Mouse (Mus musculus) urinary bladder, postnatal 10 days (tissue): ENCODE results near the gene Cnn2.
A peak's percentile ranks its signal among the peaks of the same experiment; 100 is the strongest.

ENCODE experiments used
- DNase-seq: peaks from one replicate; pipeline ENCODE4 v3.0.0; 2022; ENCODE audit warnings: low spot score

Cnn2 gene

DNA sequence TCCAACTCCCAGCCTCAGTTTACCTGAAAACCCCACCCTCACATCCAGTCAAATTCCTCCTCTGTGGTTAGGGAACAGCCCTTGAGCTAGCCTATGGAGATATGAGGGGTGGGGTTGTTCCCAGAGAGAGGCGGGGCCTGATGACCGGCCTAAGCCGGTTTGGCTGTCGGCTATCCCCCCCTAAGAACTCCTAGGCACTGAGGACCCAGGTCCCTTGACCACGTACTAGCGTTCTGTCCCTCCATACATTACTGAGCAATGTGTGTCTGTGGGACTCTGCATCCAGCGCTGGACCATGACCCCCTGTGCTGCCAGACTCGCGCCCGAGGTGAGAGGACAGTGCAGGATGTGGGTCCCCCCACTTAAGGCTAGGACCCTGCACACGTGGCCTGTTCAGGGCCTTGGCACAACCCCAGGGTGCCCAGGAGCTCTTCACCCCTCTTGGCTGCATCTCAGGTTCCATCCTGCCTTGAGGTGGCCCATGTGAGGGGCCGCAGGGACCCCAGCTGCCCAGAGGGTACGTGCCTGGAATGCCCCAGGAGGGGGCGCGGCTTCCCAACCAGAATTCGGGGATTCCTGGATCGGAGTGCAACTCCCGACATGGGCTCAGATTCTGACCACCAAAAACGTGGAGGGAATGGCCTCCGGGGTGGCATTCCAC lies 31.2 kb downstream of the Cnn2 start:
- no peak for DNase-seq

DNA sequence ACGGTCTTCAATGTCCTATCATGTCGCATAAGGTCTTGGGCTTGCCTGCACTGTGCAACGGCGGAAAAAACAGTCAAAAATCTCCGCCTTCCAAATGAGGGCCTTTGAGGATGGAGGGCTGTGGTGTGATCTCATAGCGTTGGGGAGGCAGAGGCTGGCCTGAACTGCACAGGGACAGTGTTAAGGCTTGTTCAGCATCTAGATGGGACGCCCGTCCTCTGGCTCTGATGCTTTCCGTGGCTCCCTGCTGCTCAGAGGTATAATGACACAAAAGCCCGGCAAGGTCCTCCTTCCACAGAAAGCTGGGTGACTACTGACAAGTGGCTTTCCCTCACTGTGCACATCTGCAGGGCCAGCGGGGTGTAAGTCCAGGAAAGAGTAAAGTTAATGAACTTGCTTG lies 31.8 kb downstream of the Cnn2 start:
- no peak for DNase-seq

DNA sequence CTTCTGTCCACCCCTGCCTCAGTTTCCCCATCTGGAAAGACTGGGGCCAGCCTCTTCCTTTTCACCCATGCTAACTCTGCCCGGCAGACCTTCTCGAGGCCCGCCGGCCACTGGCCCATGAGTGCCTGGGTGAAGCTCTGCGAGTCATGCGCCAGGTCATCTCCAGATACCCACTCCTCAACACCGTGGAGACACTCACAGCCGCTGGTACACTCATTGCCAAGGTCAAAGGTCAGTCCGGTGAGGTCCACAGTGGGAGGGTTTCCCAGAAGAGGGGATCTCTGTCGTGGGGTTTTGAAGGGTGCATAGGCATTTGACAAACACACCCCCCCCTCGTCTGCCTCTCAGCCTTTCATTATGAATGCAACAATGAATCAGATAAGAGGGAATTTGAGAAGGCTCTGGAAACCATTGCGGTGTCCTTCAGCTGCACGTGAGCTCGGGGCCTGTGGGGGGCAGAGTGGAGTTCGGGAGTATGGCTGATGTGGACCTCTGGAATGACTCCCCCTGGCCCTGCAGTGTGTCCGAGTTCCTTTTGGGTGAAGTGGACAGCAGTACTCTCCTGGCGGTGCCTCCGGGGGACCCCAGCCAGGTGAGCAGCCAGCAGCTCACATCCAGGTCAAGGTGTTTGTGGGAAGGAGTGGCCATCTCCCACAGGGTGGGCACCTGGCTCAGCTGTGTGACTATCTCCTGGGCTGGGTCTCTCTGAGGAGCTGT lies 32.4 kb downstream of the Cnn2 start:
- DNase-seq, result no peak

DNA sequence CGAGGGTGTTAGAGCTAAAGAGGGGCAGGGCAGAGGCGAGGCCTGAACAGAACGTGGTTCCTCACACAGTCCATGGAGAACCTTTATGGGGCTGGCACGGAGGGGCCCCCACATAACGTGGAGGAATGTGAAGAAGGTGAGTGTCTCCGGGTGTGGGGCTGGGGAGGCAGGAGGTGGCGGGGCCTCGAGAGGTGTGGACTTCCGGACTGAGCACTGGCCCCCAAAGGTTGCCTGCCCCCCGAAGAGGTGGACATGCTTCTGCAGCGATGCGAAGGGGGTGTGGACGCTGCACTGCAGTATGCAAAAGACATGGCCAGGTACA lies 32.9 kb downstream of the Cnn2 start:
- DNase-seq, result no peak

DNA sequence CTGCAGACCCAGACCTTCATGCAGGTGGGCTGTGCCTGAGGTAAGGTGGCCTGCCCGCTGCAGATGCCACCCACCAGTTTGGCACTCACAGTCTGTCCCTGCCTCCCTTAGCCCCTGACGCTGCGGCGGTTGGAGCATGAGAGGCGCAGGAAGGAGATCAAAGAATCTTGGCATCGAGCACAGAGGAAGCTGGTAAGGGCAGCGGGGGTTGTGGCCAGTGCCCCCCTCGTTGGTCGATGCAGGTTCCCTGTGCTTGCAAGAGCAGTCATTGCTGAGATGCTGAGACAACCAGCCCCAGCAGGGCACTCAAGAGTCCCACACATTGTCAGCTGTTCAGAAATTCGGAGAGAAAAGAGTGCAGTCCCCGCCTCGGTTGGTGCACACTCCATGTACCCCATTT lies 33.8 kb downstream of the Cnn2 start:
- no peak for DNase-seq

DNA sequence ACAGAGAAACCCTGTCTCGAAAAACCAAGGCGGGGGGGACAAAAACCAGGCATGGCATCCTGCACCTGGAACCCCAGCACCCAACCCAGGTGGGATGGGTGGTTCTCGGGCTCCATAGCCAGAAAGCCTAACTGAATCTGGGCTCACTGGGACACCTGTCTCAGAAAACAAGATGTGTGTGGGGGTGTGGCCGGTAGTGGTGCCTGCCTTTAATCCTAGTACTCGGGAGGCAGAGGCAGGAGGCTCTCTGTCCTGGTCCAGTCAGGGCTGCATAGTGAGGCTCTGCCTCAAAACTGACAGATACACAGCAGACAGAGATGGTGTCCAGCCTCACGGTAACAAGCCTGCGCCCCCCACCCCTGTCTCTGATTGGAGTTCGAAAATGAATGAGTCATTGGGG lies 34.4 kb downstream of the Cnn2 start:
- DNase-seq, result no peak

DNA sequence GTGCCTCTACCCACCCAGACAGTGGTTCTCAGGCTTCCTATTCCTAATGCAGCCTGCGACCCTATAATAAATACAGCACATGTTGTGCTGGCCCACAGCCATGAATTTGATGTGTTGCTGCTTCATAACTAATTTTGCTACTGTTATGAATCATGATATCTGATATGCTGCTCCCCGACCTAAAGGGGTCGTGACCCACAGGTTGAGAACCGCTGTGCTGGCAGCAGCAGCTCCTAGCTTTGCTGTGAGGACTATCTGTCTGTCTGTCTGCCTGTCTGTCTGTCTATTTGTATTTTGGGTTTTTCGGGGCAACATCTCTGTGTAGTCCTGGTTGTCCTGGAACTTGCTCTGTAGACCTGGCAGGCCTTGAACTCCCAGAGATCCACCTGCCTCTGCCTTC lies 35.4 kb downstream of the Cnn2 start:
- DNase-seq, result no peak

DNA sequence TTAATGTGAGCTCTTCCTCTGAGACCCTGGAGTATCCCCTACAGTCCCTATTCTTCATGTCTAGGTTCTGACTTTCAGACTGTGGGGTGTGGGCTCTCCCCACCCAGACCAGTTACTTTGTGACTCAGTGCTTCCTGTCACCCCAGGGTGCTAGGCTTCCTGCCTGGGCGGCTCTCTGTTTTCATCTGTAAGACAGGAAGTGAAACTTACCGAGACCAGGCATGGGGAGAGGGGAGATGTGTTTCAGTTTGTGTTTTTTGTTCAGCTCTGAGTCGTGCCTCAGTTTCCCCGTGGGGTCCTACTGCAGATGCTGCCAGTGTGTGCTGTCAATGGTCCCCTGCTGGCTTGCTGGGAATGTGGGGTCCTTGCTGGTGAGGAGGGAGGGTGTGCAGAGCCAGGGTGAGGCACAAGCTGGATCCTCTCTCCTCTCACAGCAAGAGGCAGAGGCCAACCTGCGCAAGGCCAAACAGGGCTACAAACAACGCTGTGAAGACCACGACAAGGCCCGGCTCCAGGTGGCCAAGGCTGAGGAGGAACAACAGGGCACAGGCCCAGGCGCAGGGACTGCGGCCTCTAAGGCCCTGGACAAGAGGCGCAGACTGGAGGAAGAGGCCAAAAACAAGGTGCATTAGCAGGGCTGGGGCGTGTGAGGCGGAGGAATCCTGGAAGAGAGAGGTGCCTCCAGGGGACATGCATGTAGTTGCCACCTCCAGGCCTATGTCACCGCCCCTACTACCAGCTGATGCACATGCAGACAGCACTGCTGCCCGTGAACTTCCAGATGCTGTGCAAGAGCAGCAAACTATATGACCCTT lies 36.1 kb downstream of the Cnn2 start:
- DNase-seq, result no peak

DNA sequence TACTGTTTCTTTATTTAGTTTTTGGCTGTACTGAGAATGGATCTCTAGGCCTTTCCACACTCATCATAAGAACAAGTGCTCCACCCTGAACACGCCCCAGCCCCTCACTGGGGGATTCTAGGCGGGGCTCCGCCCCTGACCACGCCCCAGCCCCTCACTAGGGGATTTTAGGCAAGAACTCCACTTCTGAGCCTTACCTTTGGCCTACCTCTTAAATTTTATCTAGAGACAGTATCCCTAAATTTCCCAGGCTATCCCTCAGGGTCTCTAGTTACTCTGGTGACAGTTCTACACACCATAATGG lies 36.6 kb downstream of the Cnn2 start:
- no peak for DNase-seq

DNA sequence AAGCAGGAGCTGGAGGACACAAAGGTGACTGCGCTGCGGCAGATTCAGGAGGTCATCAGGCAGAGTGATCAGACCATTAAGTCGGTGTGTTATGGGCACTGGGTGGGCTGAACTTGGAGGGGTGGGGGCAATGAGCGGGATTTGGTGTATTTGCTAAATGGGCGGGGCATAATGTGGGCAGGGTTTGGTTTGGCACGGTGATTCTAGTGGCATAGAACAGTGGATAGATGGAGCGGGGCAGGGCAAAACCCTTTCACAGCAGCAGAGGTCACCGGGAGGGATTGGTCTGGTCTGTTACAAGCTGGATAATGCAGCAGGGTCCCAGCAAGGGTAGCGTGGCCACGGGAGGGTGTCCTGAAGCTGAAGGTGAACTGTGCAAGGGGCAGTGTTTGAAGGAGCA lies 37.1 kb downstream of the Cnn2 start:
- no peak for DNase-seq

DNA sequence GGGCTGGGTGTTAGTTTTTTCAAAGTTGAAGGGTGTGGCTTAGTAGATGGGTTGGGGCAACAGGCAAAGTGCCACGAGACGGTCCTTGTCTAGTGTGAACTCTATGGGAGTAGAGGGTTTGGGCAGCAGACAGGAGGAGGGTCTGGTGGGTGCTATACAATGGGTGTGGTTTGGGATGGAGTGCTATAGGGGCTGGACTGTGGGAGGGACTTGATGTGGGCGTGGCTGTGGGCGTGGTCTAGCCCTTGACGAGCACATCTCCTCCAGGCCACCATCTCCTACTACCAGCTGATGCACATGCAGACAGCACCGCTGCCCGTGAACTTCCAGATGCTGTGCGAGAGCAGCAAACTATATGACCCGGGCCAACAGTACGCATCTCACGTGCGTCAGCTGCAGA lies 37.5 kb downstream of the Cnn2 start:
- DNase-seq, result no peak

DNA sequence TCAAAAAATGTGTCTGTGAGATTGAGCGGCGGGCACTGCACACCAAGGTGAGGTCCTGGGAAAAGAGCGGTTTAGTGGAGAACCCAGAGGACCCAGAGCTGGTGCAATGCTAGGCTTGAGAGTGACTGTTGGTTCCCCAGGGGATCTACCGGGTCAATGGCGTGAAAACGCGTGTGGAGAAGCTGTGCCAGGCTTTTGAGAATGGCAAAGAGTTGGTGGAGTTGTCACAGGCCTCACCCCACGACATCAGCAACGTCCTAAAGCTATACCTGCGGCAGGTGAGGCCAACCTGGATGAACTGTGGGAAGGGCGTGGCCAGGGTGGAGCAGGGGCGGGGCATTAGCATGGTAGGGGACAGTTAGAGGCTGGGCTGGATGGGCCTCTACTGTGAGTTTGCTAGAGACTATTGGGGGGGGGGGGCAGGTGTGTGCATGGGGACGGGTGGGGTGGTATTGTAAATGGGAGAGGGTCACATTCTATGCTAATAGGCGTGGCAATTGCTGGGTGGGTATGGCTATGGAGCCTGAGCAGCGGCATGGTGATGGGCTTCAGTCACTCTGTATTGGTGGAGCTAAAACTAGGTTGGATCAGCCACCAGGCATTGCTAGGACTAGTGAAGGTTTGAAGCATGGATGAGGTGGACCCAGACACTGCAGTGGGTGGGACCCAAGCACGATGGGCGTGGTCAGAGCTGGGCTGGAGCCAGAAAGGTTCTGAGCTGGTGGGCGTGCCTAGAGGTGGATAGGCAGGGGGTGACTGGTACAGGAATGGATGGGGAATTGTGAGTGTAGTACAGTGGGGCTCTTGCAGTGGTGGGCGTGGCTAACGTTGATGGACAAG lies 39.5 kb downstream of the Cnn2 start:
- no peak for DNase-seq

DNA sequence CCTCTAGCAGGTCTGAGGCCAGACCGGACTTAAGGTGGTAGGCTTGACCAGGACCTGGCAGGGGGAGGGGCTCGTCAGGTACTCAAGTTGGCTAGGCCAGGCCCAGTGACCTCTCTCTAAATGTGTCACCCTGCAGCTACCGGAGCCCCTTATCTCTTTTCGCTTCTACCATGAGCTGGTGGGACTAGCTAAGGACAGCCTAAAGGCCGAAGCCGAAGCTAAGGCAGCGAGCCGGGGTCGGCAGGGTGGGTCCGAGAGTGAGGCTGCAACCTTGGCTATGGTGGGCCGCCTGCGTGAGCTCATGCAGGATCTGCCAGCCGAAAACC lies 40.1 kb downstream of the Cnn2 start:
- DNase-seq, result no peak

DNA sequence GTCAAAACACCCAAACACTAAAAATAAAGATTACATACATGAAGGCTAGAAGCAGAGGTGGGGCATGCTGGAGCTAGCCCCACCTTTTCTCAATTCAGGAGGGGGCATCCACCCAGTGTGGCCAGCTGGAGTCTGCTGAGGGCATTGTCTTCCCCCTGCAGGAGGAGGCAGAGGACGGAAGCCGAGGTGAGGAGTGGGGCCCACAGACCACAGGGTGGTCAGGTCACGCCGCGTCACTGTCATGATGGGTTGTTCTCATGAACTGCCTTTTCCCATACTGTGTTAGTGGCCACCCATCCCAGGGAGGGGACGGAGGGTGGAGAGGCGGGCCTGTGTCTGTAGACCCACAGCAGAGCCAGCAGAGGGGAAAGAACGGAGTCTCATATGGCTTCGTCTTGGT lies 41.8 kb downstream of the Cnn2 start:
- no peak for DNase-seq

DNA sequence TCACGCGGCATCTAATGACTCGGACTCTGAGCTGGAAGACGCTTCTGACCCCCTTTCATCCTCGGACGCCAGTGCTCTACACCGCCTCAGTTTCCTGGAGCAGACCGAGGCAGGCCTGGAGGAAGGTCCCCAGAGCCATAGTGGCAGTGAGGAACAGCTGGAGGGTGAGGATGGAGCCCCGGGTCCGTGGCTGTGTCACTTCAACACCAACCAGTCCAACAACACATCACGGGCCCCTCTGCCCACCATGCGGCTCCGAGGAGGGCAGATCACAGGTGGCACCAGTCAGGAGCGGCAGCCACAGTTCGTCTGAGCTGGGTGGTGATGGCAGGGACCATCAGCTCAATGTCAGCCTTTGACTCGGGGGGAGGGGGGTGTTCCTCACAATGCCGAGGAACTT lies 42.4 kb downstream of the Cnn2 start:
- no peak for DNase-seq

DNA sequence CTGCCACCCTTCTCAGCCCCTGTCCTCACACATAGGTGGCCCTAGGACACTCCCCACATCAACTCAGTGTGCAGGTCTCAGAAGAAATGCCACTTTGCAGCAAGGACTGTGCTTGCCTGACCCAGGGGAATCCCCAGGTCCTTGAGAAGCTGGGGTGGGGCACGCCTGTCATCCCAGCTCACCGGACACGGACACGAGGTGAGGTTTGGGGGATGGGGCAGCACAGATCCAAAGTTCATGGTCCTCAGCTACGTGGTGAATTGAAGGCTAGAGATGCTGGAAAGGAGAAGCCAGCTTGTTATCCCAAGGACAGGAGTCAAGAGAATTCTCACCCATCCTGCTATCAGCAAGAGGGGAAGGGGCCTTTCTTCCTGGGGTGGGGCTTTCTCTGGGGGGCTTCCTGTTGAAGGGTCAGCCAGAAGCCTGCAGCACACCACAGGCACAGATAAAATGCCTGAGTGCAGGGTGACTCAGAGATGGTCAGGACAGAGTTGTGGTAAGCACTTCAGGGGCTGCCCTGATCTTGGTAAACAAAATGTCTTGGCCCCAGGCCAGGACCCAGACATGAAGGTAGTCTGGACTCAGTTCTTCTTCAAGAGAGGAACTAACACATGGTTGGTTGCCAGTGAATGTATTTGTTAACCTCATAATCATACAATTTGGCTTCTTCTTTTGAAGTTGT lies 44.6 kb downstream of the Cnn2 start:
- no peak for DNase-seq

DNA sequence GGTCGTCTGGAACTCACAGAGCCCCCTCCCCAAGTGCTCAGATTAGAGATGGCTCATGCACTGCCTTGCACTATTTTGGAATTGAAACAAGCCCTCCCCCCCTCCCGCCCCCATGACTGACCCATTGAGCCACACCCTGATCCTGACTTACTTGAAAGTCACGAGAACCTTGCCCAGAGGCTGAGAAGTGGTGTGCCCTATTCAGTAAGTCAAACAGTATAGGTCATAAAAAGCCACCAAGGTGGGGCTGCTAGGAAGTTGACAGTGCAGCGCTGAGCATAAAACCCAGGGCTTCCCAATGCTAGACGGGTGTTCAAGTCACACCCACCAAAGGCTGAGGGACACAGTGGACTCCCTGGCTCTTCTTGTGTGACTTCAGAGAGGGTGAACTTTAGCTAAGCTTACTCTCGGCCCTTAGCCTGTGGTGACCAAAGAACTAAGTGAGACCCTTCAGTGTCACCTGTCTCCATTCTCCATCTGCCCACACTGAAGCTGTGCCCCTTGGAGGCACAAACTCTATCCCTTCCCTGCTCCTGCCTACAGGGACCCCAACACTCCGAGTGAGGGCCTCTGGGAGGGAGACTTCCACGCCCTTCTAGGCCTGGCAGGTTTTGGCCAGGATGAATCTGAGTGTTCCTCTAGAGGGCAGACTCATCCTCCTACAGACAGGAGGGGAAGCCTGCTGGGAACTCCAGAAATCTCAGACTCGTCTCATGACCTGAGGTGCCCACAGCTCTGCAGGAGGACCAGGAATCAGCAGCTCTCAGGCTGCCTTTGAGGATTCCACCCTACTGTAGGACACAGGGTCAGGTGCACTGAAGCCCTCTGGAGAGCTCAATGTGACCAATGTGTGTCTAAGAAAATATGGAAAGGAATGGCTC lies 45.4 kb downstream of the Cnn2 start:
- no peak for DNase-seq

DNA sequence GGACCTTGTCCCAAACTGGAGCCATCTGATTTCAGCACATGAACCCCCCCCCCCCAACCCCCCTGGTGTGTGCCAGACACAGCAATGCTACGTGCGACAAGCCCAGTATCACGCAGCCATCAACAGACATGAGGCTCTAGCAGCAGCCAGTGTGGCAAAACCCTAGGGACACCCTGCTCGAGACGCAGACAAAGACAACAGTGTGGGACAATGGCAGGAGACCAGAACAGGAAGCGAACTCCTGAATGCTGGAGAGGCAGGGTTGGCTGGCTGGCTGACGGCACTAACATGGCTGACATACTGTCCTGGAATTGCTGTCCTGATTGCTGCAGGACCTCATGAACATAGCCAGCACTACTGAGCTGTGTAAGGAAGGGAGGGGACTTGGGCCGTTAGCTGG lies 46.8 kb downstream of the Cnn2 start:
- DNase-seq, result no peak

DNA sequence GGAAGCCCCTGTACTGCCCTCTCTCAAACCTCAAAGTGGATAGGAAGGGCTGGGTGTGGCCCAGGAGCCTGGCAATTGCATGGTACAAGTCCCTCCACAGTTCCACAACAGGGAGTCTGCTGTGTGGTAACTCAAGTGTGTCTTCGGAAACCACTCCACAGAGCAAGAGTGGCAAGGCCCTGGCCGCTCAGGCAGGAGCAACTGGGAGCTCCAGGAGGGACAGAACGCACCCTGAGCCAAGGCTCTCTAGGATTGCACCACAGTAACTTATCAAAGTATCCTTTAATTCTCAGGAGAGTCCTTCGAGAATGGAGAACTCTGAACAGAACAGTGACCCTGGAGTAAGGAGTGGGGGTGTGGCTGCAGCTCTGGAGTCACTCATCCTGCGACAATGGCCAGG lies 47.3 kb downstream of the Cnn2 start:
- no peak for DNase-seq

DNA sequence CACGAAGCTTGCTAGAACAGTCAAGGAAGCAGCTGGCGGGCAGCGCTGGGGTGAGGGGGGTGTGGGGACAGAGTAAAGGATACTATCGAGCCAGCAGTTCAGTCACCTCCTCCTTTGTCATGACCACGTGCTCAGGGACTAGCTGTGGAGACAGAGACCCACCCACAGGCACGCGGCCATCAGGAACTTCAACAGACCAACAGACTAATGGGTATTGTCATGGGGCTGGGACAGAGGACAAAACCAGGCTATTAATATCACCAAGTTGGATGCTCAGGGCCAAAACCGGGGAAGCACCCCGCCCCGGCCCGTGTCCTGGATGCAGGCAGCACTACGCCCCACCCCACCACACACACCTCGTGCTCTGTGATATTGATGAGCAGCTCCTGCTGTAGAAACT lies 48.4 kb downstream of the Cnn2 start:
- DNase-seq, result no peak

DNA sequence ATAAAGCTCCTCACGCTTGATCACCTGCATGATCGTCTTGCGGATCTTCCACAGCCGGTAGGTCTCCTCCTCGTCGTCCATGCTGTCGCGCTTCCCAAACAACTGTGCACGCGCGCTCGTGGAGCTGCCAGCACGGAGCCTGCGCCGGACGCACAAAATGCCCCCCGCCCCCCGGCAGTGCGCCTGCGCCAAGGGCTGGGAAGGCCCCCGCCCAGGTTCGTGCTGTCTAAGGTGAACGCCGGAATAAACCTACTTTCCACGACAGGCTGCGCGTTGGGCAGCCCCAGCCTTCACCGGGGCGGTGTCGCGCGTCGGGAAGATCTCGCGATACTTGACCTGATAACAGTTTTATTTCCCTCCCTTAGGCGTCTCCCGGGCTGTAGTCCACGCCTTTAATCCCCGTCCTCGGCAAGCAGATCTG lies 51.2 kb downstream of the Cnn2 start, which contains the start of gene Polr2e:
Gene Polr2e (minus strand): TSS at position 237 of the 421 bp plus-strand sequence.
- peak; percentile 79 for DNase-seq
